Mouse (Mus musculus): ENCODE data around the gene Uso1. TPM values are rescaled to one million over a fixed set of nuclear protein-coding genes. Genes with fewer than 3 reads are reported as not detected.

Uso1 gene
- polyA plus RNA-seq, 1 experiment from 2014 or later = 26.7 TPM

DNA sequence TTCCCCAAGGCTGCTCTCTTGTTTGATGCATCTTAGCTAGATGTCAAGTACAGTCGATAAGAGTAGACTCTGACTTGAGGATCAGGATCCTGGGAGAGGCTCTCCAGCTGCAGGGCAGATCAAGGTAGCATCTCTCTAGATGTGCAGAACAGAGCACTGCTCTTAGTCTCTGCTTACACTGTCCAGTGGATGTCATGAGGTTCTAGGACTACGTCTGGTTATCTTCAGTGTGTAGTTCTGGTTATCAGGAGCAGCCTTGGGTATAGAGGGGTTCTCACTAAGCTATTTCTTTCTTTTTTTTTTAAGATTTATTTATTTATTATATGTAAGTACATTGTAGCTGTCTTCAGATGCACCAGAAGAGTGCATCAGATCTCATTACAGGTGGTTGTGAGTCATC lies 22.8 kb upstream of the Uso1 start:
- Histone ChIP-seq H3K9me3 (replicated peaks; ENCODE audit: control insufficient read depth, low read length) (no peaks in the 10 kb centered on the region), H3K9ac (ENCODE audit: low read depth, low read length) (no peak overlapping the region), H3K27ac (ENCODE audit: low read depth, low read length) (no peak overlapping the region), H3K4me2 (no peak overlapping the region), H3K27me3 (ENCODE audit: control insufficient read depth, insufficient read depth, low read length) (0 out of 2 replicates have a peak, but pooled peaks cover 5% of the 10 kb centered on the region), H3K4me1 (ENCODE audit: control insufficient read depth, insufficient read depth, low read length) (peaks cover 7% of the 10 kb centered on the region; the same call in 1 of the 2 replicates), H3K4me3 (ENCODE audit: low read depth, low read length) (no peak overlapping the region), H3K36me3 (ENCODE audit: control insufficient read depth, insufficient read depth, low read length) (no peaks in the 10 kb centered on the region)
- 69% methylated on average over 2 of the region's 2 CpGs for WGBS (ENCODE audit: insufficient replicate concordance)
- ATAC-seq (replicated peaks; ENCODE audit: insufficient number of reproducible peaks, low FRiP score, low TSS enrichment) = no peak

DNA sequence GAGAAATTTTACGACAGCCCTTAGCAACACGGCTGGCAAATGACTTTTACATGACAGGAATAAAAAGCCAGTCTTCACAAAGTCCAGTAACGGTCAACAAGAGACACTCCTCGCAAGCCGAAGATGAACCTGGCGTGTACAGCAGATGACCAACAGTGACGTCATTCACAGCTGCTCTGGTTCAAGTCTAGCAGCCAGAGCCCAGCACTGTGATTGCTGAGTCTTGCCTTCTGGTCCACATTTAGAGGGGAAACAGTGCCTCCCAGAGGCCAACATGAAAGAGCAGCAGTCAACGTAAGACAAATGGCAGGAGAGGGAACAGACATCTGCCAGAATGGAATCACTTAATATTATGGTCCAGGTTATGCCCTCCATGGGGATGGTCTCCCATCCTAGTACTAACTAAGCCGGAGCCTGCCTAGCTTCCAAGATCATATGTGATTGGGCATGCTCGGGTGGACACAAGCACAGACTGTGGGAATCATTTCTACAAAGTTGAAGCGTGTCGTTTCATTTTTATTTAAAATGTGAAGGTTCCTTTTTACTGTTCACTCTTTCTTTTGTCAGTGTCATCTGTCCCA lies 19.8 kb upstream of the Uso1 start:
- peak; percentile 57 for ATAC-seq (replicated peaks; ENCODE audit: insufficient number of reproducible peaks, low FRiP score, low TSS enrichment)
- Histone ChIP-seq H3K9ac (ENCODE audit: low read depth, low read length) (no peak overlapping the region), H3K9me3 (replicated peaks; ENCODE audit: control insufficient read depth, low read length) (no peaks in the 10 kb centered on the region), H3K4me2 (no peak overlapping the region), H3K27me3 (ENCODE audit: control insufficient read depth, insufficient read depth, low read length) (0 out of 2 replicates have a peak, but pooled peaks cover 1% of the 10 kb centered on the region), H3K27ac (ENCODE audit: low read depth, low read length) (no peak overlapping the region), H3K4me1 (ENCODE audit: control insufficient read depth, insufficient read depth, low read length) (no peaks in the 10 kb centered on the region), H3K4me3 (ENCODE audit: low read depth, low read length) (no peak overlapping the region), H3K36me3 (ENCODE audit: control insufficient read depth, insufficient read depth, low read length) (no peaks in the 10 kb centered on the region)
- WGBS (ENCODE audit: insufficient replicate concordance) = 53% methylated on average over 12 of the region's 12 CpGs

GRCm38 (mm10) chr5:92121636-92122035 lies 16.1 kb upstream of the Uso1 start:
- H3K27ac ChIP-seq (ENCODE audit: low read depth, low read length) = no peak overlapping the region
- H3K4me3 ChIP-seq (ENCODE audit: low read depth, low read length) = no peak overlapping the region
- H3K27me3 ChIP-seq (ENCODE audit: control insufficient read depth, insufficient read depth, low read length) = no peaks in the 10 kb centered on the region
- no peak overlapping the region for H3K4me2 ChIP-seq
- ATAC-seq (replicated peaks; ENCODE audit: insufficient number of reproducible peaks, low FRiP score, low TSS enrichment) = no peak
- peaks cover 1% of the 10 kb centered on the region; the same call in 1 of the 2 replicates for H3K4me1 ChIP-seq (ENCODE audit: control insufficient read depth, insufficient read depth, low read length)
- 69% methylated on average over 4 of the region's 4 CpGs for WGBS (ENCODE audit: insufficient replicate concordance)
- no peaks in the 10 kb centered on the region for H3K9me3 ChIP-seq (replicated peaks; ENCODE audit: control insufficient read depth, low read length)
- H3K9ac ChIP-seq (ENCODE audit: low read depth, low read length) = no peak overlapping the region
- H3K36me3 ChIP-seq (ENCODE audit: control insufficient read depth, insufficient read depth, low read length) = no peaks in the 10 kb centered on the region; the same call in 1 of the 2 replicates

GRCm38 (mm10) chr5:92125446-92125845 lies 12.3 kb upstream of the Uso1 start:
- no peak overlapping the region for H3K4me2 ChIP-seq
- WGBS (ENCODE audit: insufficient replicate concordance) = 92% methylated on average over 3 of the region's 3 CpGs
- no peak overlapping the region for H3K27ac ChIP-seq (ENCODE audit: low read depth, low read length)
- H3K4me3 ChIP-seq (ENCODE audit: low read depth, low read length) = no peak overlapping the region
- ATAC-seq (replicated peaks; ENCODE audit: insufficient number of reproducible peaks, low FRiP score, low TSS enrichment) = no peak
- H3K9ac ChIP-seq (ENCODE audit: low read depth, low read length) = no peak overlapping the region
- no peaks in the 10 kb centered on the region for H3K9me3 ChIP-seq (replicated peaks; ENCODE audit: control insufficient read depth, low read length)
- H3K36me3 ChIP-seq (ENCODE audit: control insufficient read depth, insufficient read depth, low read length) = no peaks in the 10 kb centered on the region; the same call in 1 of the 2 replicates
- peaks cover 15% of the 10 kb centered on the region; the same call in 1 of the 2 replicates for H3K4me1 ChIP-seq (ENCODE audit: control insufficient read depth, insufficient read depth, low read length)
- no peaks in the 10 kb centered on the region for H3K27me3 ChIP-seq (ENCODE audit: control insufficient read depth, insufficient read depth, low read length)

DNA sequence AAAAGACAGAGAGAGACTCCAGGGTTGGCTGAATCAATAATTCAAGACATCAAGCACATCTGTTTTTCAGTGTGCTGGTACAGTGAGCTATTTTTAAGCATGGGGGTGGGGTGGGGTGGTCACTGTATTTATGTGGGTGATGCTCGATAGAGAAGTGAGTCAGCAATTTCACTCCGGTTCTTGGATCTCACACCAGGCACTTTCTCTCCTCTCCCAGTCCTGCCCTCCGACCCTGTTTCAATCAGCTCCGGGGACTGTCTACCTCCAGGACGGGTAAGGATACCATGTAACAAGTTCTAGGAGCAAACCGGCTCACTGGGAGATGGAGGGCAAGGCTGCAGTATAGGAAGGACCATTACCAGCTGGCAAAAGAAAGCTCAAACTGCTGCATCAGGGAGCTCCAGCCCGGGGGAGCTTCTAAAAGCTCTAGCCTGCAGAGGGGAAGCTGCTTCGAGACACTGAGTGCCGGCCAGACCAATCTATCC lies 10.6 kb upstream of the Uso1 start:
- peak overlapping the region; percentile 59 for H3K4me2 ChIP-seq
- H3K27ac ChIP-seq (ENCODE audit: low read depth, low read length) = peak overlapping the region; percentile 86
- no peaks in the 10 kb centered on the region; the same call in 1 of the 2 replicates for H3K36me3 ChIP-seq (ENCODE audit: control insufficient read depth, insufficient read depth, low read length)
- peaks cover 15% of the 10 kb centered on the region; the same call in 1 of the 2 replicates for H3K4me1 ChIP-seq (ENCODE audit: control insufficient read depth, insufficient read depth, low read length)
- 55% methylated on average over 9 of the region's 9 CpGs for WGBS (ENCODE audit: insufficient replicate concordance)
- H3K27me3 ChIP-seq (ENCODE audit: control insufficient read depth, insufficient read depth, low read length) = no peaks in the 10 kb centered on the region
- H3K9ac ChIP-seq (ENCODE audit: low read depth, low read length) = peak overlapping the region; percentile 52; the same call in 1 of the 2 replicates
- H3K9me3 ChIP-seq (replicated peaks; ENCODE audit: control insufficient read depth, low read length) = no peaks in the 10 kb centered on the region
- H3K4me3 ChIP-seq (ENCODE audit: low read depth, low read length) = peak overlapping the region; percentile 27
- peak; percentile 68 for ATAC-seq (replicated peaks; ENCODE audit: insufficient number of reproducible peaks, low FRiP score, low TSS enrichment)

- no peak for ATAC-seq (replicated peaks; ENCODE audit: insufficient number of reproducible peaks, low FRiP score, low TSS enrichment)
- Histone ChIP-seq H3K9ac (ENCODE audit: low read depth, low read length) (peak overlapping the region; percentile 52; the same call in 1 of the 2 replicates), H3K4me1 (ENCODE audit: control insufficient read depth, insufficient read depth, low read length) (peaks cover 15% of the 10 kb centered on the region; the same call in 1 of the 2 replicates), H3K36me3 (ENCODE audit: control insufficient read depth, insufficient read depth, low read length) (no peaks in the 10 kb centered on the region; the same call in 1 of the 2 replicates), H3K9me3 (replicated peaks; ENCODE audit: control insufficient read depth, low read length) (no peaks in the 10 kb centered on the region), H3K4me2 (peak overlapping the region; percentile 59), H3K27me3 (ENCODE audit: control insufficient read depth, insufficient read depth, low read length) (no peaks in the 10 kb centered on the region), H3K4me3 (ENCODE audit: low read depth, low read length) (peak overlapping the region; percentile 27; the same call in 1 of the 2 replicates), H3K27ac (ENCODE audit: low read depth, low read length) (peak overlapping the region; percentile 86; the same call in 1 of the 2 replicates)
- 88% methylated on average over 10 of the region's 10 CpGs for WGBS (ENCODE audit: insufficient replicate concordance)
Measured at GRCm38 (mm10) chr5:92127751-92128150, 10.0 kb upstream of the Uso1 start.

- Histone ChIP-seq H3K27ac (ENCODE audit: low read depth, low read length) (peak overlapping the region; percentile 80), H3K9ac (ENCODE audit: low read depth, low read length) (peak overlapping the region; percentile 59), H3K36me3 (ENCODE audit: control insufficient read depth, insufficient read depth, low read length) (no peaks in the 10 kb centered on the region; the same call in 1 of the 2 replicates), H3K4me1 (ENCODE audit: control insufficient read depth, insufficient read depth, low read length) (peaks cover 15% of the 10 kb centered on the region; the same call in 1 of the 2 replicates), H3K27me3 (ENCODE audit: control insufficient read depth, insufficient read depth, low read length) (no peaks in the 10 kb centered on the region), H3K9me3 (replicated peaks; ENCODE audit: control insufficient read depth, low read length) (no peaks in the 10 kb centered on the region), H3K4me2 (peak overlapping the region; percentile 59), H3K4me3 (ENCODE audit: low read depth, low read length) (peak overlapping the region; percentile 18; the same call in 1 of the 2 replicates)
- peak; percentile 86 for ATAC-seq (replicated peaks; ENCODE audit: insufficient number of reproducible peaks, low FRiP score, low TSS enrichment)
- 10% methylated on average over 8 of the region's 8 CpGs for WGBS (ENCODE audit: insufficient replicate concordance)
Measured at GRCm38 (mm10) chr5:92128570-92128969, 9.2 kb upstream of the Uso1 start.

GRCm38 (mm10) chr5:92129321-92129768 lies 8.4 kb upstream of the Uso1 start:
- Histone ChIP-seq H3K9me3 (replicated peaks; ENCODE audit: control insufficient read depth, low read length) (no peaks in the 10 kb centered on the region), H3K4me2 (peak overlapping the region; percentile 59), H3K4me1 (ENCODE audit: control insufficient read depth, insufficient read depth, low read length) (peaks cover 15% of the 10 kb centered on the region; the same call in 1 of the 2 replicates), H3K9ac (ENCODE audit: low read depth, low read length) (0 out of 2 replicates have a peak overlapping the region, but pooled peaks have one; percentile 39), H3K4me3 (ENCODE audit: low read depth, low read length) (no peak overlapping the region), H3K36me3 (ENCODE audit: control insufficient read depth, insufficient read depth, low read length) (no peaks in the 10 kb centered on the region; the same call in 1 of the 2 replicates), H3K27me3 (ENCODE audit: control insufficient read depth, insufficient read depth, low read length) (no peaks in the 10 kb centered on the region), H3K27ac (ENCODE audit: low read depth, low read length) (peak overlapping the region; percentile 80; the same call in 1 of the 2 replicates)
- ATAC-seq (replicated peaks; ENCODE audit: insufficient number of reproducible peaks, low FRiP score, low TSS enrichment) = no peak
- 54% methylated on average over 1 of the region's 1 CpGs for WGBS (ENCODE audit: insufficient replicate concordance)

Measured in heart, embryonic 11.5 days (tissue).